Mouse (Mus musculus): ENCODE measurements around the gene Traf5. TPM values are rescaled to one million over a fixed set of nuclear protein-coding genes. Genes with fewer than 3 reads are reported as not detected.

Gene Traf5
- total RNA-seq (2023) = 113 TPM

GRCm38 (mm10) chr1:192091806-192092772 lies at the start of gene Traf5:
Gene Traf5, minus strand, starts transcription at chr1:192092559.

GRCm38 (mm10) chr1:192137926-192138910 lies 45.9 kb upstream of the Traf5 start, which contains the start of gene Rcor3:
Gene Rcor3, minus strand, starts transcription at chr1:192138062.

DNA sequence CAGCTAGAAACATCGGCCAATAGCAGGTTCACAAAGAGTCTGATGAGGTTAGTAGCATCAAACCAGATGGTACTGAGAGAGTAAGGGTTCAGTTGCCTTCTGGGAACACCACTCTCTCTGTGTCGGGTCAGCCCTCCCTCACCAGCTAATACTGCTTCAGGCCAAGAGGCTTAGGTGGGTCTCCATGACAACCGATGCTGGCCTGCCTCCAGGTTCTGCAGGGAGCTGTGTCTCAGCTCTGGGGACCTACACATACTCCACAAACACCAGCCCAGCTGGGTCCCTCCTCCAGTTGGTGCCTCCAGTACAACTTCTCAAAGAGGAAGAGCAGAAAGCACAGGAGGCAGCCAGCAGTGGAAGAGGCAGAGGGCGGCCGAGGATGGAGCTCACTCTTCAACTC lies 115.2 kb downstream of the Traf5 start, which contains the start of gene Rd3:
TSS of gene Rd3 (plus strand) at position 184 of the 400 bp plus-strand sequence.

Other genes starting within 250 kb of the Traf5 start
- 19.2 TPM for gene Slc30a1, start 185.8 kb downstream of the Traf5 start, total RNA-seq (2023)
- gene Rd3, start 115.2 kb downstream of the Traf5 start, total RNA-seq (2023) = 0.24 TPM
- gene Rcor3, start 45.5 kb upstream of the Traf5 start, total RNA-seq (2023) = 23.5 TPM
- 0.21 TPM for gene Kcnh1, start 98.2 kb upstream of the Traf5 start, total RNA-seq (2023)

Measured in CD4-positive naive resting alpha-beta T cell, adult 57 days (primary cell).